Mouse (Mus musculus): ENCODE measurements around the gene Bag3. TPM values are rescaled to one million over a fixed set of nuclear protein-coding genes. Genes with fewer than 3 reads are reported as not detected.

Bag3 gene
- 18.1 and 21.1 TPM in 2 replicates for polyA plus RNA-seq (2012; rRNA removed)

- Histone ChIP-seq H3K36me3 (ENCODE audit: control insufficient read depth, insufficient read depth, low read length) (no peaks in the 10 kb centered on the region), H3K27ac (ENCODE audit: control insufficient read depth, insufficient read depth, low read depth, low read length) (peak within 1 kb of the TSS; percentile 73), H3K4me1 (ENCODE audit: control insufficient read depth, insufficient read depth, low read length) (peaks cover 3% of the 10 kb centered on the region), H3K4me3 (ENCODE audit: control insufficient read depth, low read depth, low read length) (peak within 1 kb of the TSS; percentile 83), H3K27me3 (ENCODE audit: control insufficient read depth, insufficient read depth, low read length) (no peaks in the 10 kb centered on the region; the same call in 1 of the 2 replicates)
- TF ChIP-seq POLR2A (IDR thresholded peaks at IDR 0.05; ENCODE audit: control insufficient read depth, low read depth, low read length) (peak; percentile 41), CTCF (IDR thresholded peaks at IDR 0.05; ENCODE audit: control insufficient read depth, insufficient read depth, insufficient replicate concordance, low read depth, low read length) (no peak)
Measured at GRCm38 (mm10) chr7:128523349-128523961, at the start of gene Bag3. Gene Bag3 (plus strand): TSS chr7:128523616.

- no peak overlapping the region for H3K4me3 ChIP-seq (ENCODE audit: control insufficient read depth, low read depth, low read length)
Measured at GRCm38 (mm10) chr7:128474322-128474721, 49.1 kb upstream of the Bag3 start.

GRCm38 (mm10) chr7:128488986-128489385, 34.4 kb upstream of the Bag3 start:
- no peaks in the 10 kb centered on the region for H3K4me1 ChIP-seq (ENCODE audit: control insufficient read depth, insufficient read depth, low read length)
- H3K4me3 ChIP-seq (ENCODE audit: control insufficient read depth, low read depth, low read length): no peak overlapping the region
- H3K36me3 ChIP-seq (ENCODE audit: control insufficient read depth, insufficient read depth, low read length): no peaks in the 10 kb centered on the region
- H3K27ac ChIP-seq (ENCODE audit: control insufficient read depth, insufficient read depth, low read depth, low read length): no peak overlapping the region
- H3K27me3 ChIP-seq (ENCODE audit: control insufficient read depth, insufficient read depth, low read length): no peaks in the 10 kb centered on the region
- TF ChIP-seq POLR2A (IDR thresholded peaks at IDR 0.05; ENCODE audit: control insufficient read depth, low read depth, low read length) (no peak), CTCF (IDR thresholded peaks at IDR 0.05; ENCODE audit: control insufficient read depth, insufficient read depth, insufficient replicate concordance, low read depth, low read length) (no peak)

More at GRCm38 (mm10) chr7:128474322-128474721, 49.1 kb upstream of the Bag3 start:
- H3K4me1 ChIP-seq (ENCODE audit: control insufficient read depth, insufficient read depth, low read length): no peaks in the 10 kb centered on the region
- H3K27ac ChIP-seq (ENCODE audit: control insufficient read depth, insufficient read depth, low read depth, low read length): no peak overlapping the region
- no peaks in the 10 kb centered on the region for H3K27me3 ChIP-seq (ENCODE audit: control insufficient read depth, insufficient read depth, low read length)
- no peaks in the 10 kb centered on the region for H3K36me3 ChIP-seq (ENCODE audit: control insufficient read depth, insufficient read depth, low read length)
- TF ChIP-seq POLR2A (IDR thresholded peaks at IDR 0.05; ENCODE audit: control insufficient read depth, low read depth, low read length): no peak
- TF ChIP-seq CTCF (IDR thresholded peaks at IDR 0.05; ENCODE audit: control insufficient read depth, insufficient read depth, insufficient replicate concordance, low read depth, low read length): peak; percentile 41; the same call in 1 of the 2 replicates

GRCm38 (mm10) chr7:128494546-128494945, 28.9 kb upstream of the Bag3 start:
- TF ChIP-seq POLR2A (IDR thresholded peaks at IDR 0.05; ENCODE audit: control insufficient read depth, low read depth, low read length) (no peak), CTCF (IDR thresholded peaks at IDR 0.05; ENCODE audit: control insufficient read depth, insufficient read depth, insufficient replicate concordance, low read depth, low read length) (no peak)
- no peak overlapping the region for H3K27ac ChIP-seq (ENCODE audit: control insufficient read depth, insufficient read depth, low read depth, low read length)
- no peaks in the 10 kb centered on the region for H3K27me3 ChIP-seq (ENCODE audit: control insufficient read depth, insufficient read depth, low read length)
- no peaks in the 10 kb centered on the region for H3K36me3 ChIP-seq (ENCODE audit: control insufficient read depth, insufficient read depth, low read length)
- no peaks in the 10 kb centered on the region for H3K4me1 ChIP-seq (ENCODE audit: control insufficient read depth, insufficient read depth, low read length)
- no peak overlapping the region for H3K4me3 ChIP-seq (ENCODE audit: control insufficient read depth, low read depth, low read length)

- no peak overlapping the region for H3K4me3 ChIP-seq (ENCODE audit: control insufficient read depth, low read depth, low read length)
- H3K36me3 ChIP-seq (ENCODE audit: control insufficient read depth, insufficient read depth, low read length): no peaks in the 10 kb centered on the region
- no peak for TF ChIP-seq POLR2A (IDR thresholded peaks at IDR 0.05; ENCODE audit: control insufficient read depth, low read depth, low read length)
- TF ChIP-seq CTCF (IDR thresholded peaks at IDR 0.05; ENCODE audit: control insufficient read depth, insufficient read depth, insufficient replicate concordance, low read depth, low read length): no peak
- H3K27me3 ChIP-seq (ENCODE audit: control insufficient read depth, insufficient read depth, low read length): no peaks in the 10 kb centered on the region
- no peaks in the 10 kb centered on the region; the same call in 1 of the 2 replicates for H3K4me1 ChIP-seq (ENCODE audit: control insufficient read depth, insufficient read depth, low read length)
- H3K27ac ChIP-seq (ENCODE audit: control insufficient read depth, insufficient read depth, low read depth, low read length): no peak overlapping the region
Measured at GRCm38 (mm10) chr7:128499801-128500200, 23.6 kb upstream of the Bag3 start.

GRCm38 (mm10) chr7:128504091-128504490, 19.3 kb upstream of the Bag3 start:
- Histone ChIP-seq H3K4me3 (ENCODE audit: control insufficient read depth, low read depth, low read length) (no peak overlapping the region), H3K36me3 (ENCODE audit: control insufficient read depth, insufficient read depth, low read length) (no peaks in the 10 kb centered on the region), H3K4me1 (ENCODE audit: control insufficient read depth, insufficient read depth, low read length) (no peaks in the 10 kb centered on the region; the same call in 1 of the 2 replicates), H3K27me3 (ENCODE audit: control insufficient read depth, insufficient read depth, low read length) (no peaks in the 10 kb centered on the region), H3K27ac (ENCODE audit: control insufficient read depth, insufficient read depth, low read depth, low read length) (no peak overlapping the region)
- TF ChIP-seq CTCF (IDR thresholded peaks at IDR 0.05; ENCODE audit: control insufficient read depth, insufficient read depth, insufficient replicate concordance, low read depth, low read length) (no peak), POLR2A (IDR thresholded peaks at IDR 0.05; ENCODE audit: control insufficient read depth, low read depth, low read length) (no peak)

GRCm38 (mm10) chr7:128511936-128512335, 11.5 kb upstream of the Bag3 start:
- H3K36me3 ChIP-seq (ENCODE audit: control insufficient read depth, insufficient read depth, low read length): no peaks in the 10 kb centered on the region
- H3K27me3 ChIP-seq (ENCODE audit: control insufficient read depth, insufficient read depth, low read length): no peaks in the 10 kb centered on the region
- no peaks in the 10 kb centered on the region for H3K4me1 ChIP-seq (ENCODE audit: control insufficient read depth, insufficient read depth, low read length)
- TF ChIP-seq CTCF (IDR thresholded peaks at IDR 0.05; ENCODE audit: control insufficient read depth, insufficient read depth, insufficient replicate concordance, low read depth, low read length): no peak
- TF ChIP-seq POLR2A (IDR thresholded peaks at IDR 0.05; ENCODE audit: control insufficient read depth, low read depth, low read length): no peak
- H3K27ac ChIP-seq (ENCODE audit: control insufficient read depth, insufficient read depth, low read depth, low read length): no peak overlapping the region
- H3K4me3 ChIP-seq (ENCODE audit: control insufficient read depth, low read depth, low read length): no peak overlapping the region
